Mouse (Mus musculus) heart, embryonic 11.5 days (tissue): ENCODE measurements around the gene Pou2f1. TPM values are rescaled to one million over a fixed set of nuclear protein-coding genes. Genes with fewer than 3 reads are reported as not detected.

Source experiments
- ATAC-seq: fragments of 200-750 bp; cut with Nextera tagmentation; replicated peaks from 2 replicates; pipeline ENCODE4 v1.8.0; 2017; ENCODE audit warnings: moderate library complexity; ENCODE audit not compliant: insufficient number of reproducible peaks, low FRiP score, low TSS enrichment
- H3K27ac ChIP-seq: fragments of 300-500 bp; sonication (generic); 2 replicates; pipeline ENCODE4 v1.5.1; 2014; ENCODE audit warnings: mild to moderate bottlenecking, low read depth, low read length
- H3K27me3 ChIP-seq: fragments of 300-500 bp; sonication (generic); 2 replicates; pipeline ENCODE4 v1.6.1; 2014; ENCODE audit warnings: mild to moderate bottlenecking, low read length, mixed read lengths; ENCODE audit not compliant: control insufficient read depth, insufficient read depth
- H3K36me3 ChIP-seq: fragments of 300-500 bp; sonication (generic); 2 replicates; pipeline ENCODE4 v1.6.1; 2014; ENCODE audit warnings: mild to moderate bottlenecking, low read length, moderate library complexity, mixed read lengths; ENCODE audit not compliant: control insufficient read depth, insufficient read depth
- H3K4me1 ChIP-seq: fragments of 300-500 bp; sonication (generic); 2 replicates; pipeline ENCODE4 v1.6.1; 2014; ENCODE audit warnings: low read length; ENCODE audit not compliant: control insufficient read depth, insufficient read depth
- H3K4me2 ChIP-seq: fragments of 300-500 bp; sonication (generic); 2 replicates; pipeline ENCODE4 v1.6.1; 2014; ENCODE audit warnings: mild to moderate bottlenecking, moderate library complexity
- H3K4me3 ChIP-seq: fragments of 300-500 bp; sonication (generic); 2 replicates; pipeline ENCODE4 v1.5.1; 2014; ENCODE audit warnings: low read depth, low read length
- H3K9ac ChIP-seq: fragments of 300-500 bp; sonication (generic); 2 replicates; pipeline ENCODE4 v1.6.1; 2014; ENCODE audit warnings: mild to moderate bottlenecking, low read depth, low read length, moderate library complexity
- H3K9me3 ChIP-seq: fragments of 300-500 bp; sonication (generic); replicated peaks from 2 replicates; pipeline ENCODE4 v1.6.1; 2016; ENCODE audit warnings: low read length; ENCODE audit not compliant: control insufficient read depth
- WGBS: fragments of 180-500 bp; shearing (Covaris S2); extraction: QIAGEN DNeasy Blood & Tissue Kit; methylation state at CpG from one replicate; pipeline ENCODE4 v1.1.7; 2014; ENCODE audit not compliant: insufficient replicate concordance; 5-methylcytosine and 5-hydroxymethylcytosine counted together
- polyA plus RNA-seq: library from polyadenylated mRNA; unstranded; fragments of >200 nt; fragmentation: Nextera tagmentation; extraction: Ambion mirVana; gene quantifications from 2 replicates; pipeline ENCODE4 v1.2.1, GENCODE M21; 2014

The Pou2f1 gene
- polyA plus RNA-seq, 1 experiment from 2014 or later, result 16.7 TPM

DNA sequence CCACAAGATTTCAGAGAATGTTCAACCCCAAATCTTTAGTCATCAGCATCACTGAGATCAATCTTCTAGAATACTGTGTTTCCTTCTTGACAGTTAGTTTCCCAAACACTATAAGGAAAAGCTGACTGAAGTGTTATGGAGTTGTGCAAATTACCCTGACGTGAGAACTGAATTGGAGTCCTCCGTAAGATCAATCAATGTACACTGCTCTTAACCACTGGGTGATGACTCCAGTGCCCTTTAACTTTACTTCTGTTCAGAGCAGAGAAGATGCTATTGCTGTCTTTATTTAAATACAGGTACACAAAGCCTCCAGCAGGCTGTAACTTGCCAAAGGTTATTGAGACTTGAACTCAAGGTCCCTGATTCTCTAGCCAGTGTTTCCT lies 88.1 kb downstream of the Pou2f1 start:
- no peaks in the 10 kb centered on the region for H3K27me3 ChIP-seq
- no peak overlapping the region for H3K27ac ChIP-seq
- H3K4me1 ChIP-seq, result no peaks in the 10 kb centered on the region
- WGBS, result 89% methylated on average over 2 of the region's 2 CpGs
- ATAC-seq, result no peak
- H3K4me2 ChIP-seq, result no peak overlapping the region
- peaks cover 7% of the 10 kb centered on the region for H3K36me3 ChIP-seq
- no peak overlapping the region for H3K4me3 ChIP-seq
- no peaks in the 10 kb centered on the region for H3K9me3 ChIP-seq
- no peak overlapping the region for H3K9ac ChIP-seq

DNA sequence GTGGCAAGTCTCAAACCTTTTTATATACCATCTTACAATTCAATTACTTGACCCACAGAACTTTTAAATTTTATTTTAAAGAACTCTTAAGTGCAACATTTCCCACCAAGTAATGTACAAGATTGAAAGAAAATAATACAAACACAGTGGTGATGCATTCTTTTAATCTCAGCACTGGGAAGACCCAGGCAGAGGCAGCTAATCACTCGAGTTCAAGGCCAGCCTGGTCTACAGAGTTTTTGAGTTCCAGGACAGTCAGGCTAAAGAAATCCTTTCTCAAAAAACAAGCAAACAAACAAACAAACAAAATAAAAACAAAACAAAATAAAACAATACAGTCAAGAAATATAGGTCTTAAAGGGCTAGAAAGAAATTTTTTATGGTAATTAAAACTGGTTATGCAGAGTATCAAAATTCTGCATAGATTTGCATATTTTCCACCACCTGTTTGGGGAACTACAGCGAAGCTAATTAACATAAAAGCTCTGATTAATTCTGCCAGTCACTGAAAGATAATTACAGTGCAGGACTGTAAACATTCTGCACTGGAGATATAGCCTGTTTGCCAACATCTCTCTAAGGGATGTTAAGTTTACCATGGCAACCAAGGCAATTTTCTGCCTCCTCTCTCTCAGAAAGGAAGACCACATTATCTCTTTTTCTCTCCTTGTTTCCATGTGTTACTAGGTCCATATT lies 88.6 kb downstream of the Pou2f1 start:
- WGBS, result 87% methylated on average over 2 of the region's 2 CpGs
- H3K36me3 ChIP-seq, result peaks cover 7% of the 10 kb centered on the region
- no peak overlapping the region for H3K4me3 ChIP-seq
- H3K27ac ChIP-seq, result no peak overlapping the region
- no peaks in the 10 kb centered on the region for H3K27me3 ChIP-seq
- H3K4me1 ChIP-seq, result no peaks in the 10 kb centered on the region
- no peaks in the 10 kb centered on the region for H3K9me3 ChIP-seq
- no peak for ATAC-seq
- no peak overlapping the region for H3K9ac ChIP-seq
- no peak overlapping the region for H3K4me2 ChIP-seq

DNA sequence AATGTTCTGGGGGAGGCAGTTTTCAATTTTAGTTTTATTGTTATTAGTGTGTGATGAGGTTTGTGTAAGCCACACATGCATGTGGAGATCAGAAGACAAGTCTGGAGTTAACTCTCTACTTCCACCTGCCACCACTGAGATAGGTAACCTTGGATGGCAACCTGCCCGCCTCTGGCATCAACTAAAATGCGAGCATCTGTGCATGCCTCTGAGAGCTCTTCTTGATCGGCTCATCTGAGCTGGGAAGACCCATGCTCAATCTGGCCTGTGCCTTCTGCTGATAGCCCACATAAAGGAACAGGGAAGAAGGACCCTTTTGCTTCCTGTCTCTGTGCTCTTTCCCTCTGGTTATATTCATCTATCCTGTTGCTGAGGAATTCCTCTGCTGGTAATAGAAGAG lies 93.0 kb downstream of the Pou2f1 start:
- H3K27ac ChIP-seq, result no peak overlapping the region
- H3K36me3 ChIP-seq, result peaks cover 3% of the 10 kb centered on the region; the same call in 1 of the 2 replicates
- H3K4me2 ChIP-seq, result no peak overlapping the region
- no peak for ATAC-seq
- no peaks in the 10 kb centered on the region for H3K4me1 ChIP-seq
- H3K9ac ChIP-seq, result no peak overlapping the region
- WGBS, result 81% methylated on average over 3 of the region's 3 CpGs
- H3K27me3 ChIP-seq, result no peaks in the 10 kb centered on the region
- no peaks in the 10 kb centered on the region for H3K9me3 ChIP-seq
- H3K4me3 ChIP-seq, result no peak overlapping the region

DNA sequence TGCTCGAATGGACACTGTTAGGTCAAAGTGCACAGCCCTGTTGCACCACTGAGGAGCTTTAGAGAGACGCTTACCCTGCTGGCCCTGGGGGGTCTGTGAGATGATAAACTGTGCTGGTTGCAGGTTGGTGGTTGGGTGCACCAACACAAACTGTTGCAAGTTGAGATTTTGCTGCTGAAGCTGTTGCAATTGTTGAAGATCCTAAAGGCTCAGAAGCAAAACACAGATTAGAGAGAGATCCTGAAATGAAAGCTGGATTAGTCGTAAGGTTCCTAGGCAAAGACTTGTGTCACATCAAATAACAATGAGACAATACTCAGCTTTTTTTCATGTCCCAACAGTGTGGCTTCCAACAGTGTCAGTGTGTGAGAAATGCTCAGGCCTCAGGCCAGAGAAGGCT lies 93.7 kb downstream of the Pou2f1 start:
- Histone ChIP-seq H3K4me1 (no peaks in the 10 kb centered on the region), H3K4me3 (no peak overlapping the region), H3K9me3 (no peaks in the 10 kb centered on the region), H3K36me3 (peaks cover 3% of the 10 kb centered on the region; the same call in 1 of the 2 replicates), H3K9ac (no peak overlapping the region), H3K4me2 (no peak overlapping the region), H3K27me3 (no peaks in the 10 kb centered on the region), H3K27ac (no peak overlapping the region)
- no peak for ATAC-seq
- 83% methylated on average over 3 of the region's 3 CpGs for WGBS

DNA sequence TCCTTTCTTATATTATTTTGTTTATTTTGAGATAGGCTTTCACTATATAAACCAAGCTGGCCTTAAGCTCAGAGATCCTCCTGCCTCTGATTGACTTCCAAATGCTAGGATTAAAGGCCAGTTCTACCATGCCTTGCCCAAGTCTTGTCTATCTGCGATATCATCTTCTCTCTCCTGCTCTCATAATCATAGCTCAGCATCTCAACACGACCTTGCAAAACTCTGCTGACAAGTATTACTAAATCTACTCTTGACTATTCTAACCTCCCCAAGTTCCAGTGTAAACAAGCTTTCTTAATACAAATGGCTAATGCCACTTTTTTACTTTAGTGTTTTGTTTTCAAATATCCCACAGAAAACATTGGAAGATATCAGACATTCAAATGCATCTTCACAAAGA lies 94.3 kb downstream of the Pou2f1 start:
- H3K27ac ChIP-seq, result no peak overlapping the region
- H3K4me1 ChIP-seq, result no peaks in the 10 kb centered on the region
- H3K9ac ChIP-seq, result no peak overlapping the region
- H3K4me2 ChIP-seq, result no peak overlapping the region
- ATAC-seq, result no peak
- no peaks in the 10 kb centered on the region for H3K27me3 ChIP-seq
- 92% methylated on average over 2 of the region's 2 CpGs for WGBS
- H3K4me3 ChIP-seq, result no peak overlapping the region
- peaks cover 3% of the 10 kb centered on the region; the same call in 1 of the 2 replicates for H3K36me3 ChIP-seq
- no peaks in the 10 kb centered on the region for H3K9me3 ChIP-seq

DNA sequence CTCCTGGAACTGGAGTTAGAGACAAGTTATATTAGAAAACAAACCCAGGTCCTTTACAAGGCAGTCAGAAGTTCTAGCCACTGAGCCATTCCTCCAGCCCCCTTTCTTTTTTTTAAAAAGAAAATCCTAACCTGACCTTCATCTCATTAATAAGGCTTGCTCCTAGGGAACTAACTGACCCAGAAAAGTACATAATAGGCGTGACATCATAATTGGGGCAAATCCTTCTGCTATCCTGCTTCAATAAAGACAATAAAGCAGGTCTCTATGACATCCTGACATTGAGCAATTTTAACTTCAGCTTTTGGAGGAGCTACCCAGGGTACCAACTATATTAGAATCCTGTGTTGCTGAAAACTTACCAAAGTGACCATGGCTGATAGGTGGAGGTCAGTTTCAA lies 98.9 kb downstream of the Pou2f1 start:
- no peak overlapping the region for H3K4me2 ChIP-seq
- no peak overlapping the region for H3K4me3 ChIP-seq
- no peaks in the 10 kb centered on the region for H3K9me3 ChIP-seq
- H3K4me1 ChIP-seq, result no peaks in the 10 kb centered on the region
- 90% methylated on average over 1 of the region's 1 CpGs for WGBS
- no peak overlapping the region for H3K9ac ChIP-seq
- H3K27me3 ChIP-seq, result no peaks in the 10 kb centered on the region
- H3K36me3 ChIP-seq, result peaks cover 3% of the 10 kb centered on the region; the same call in 1 of the 2 replicates
- no peak for ATAC-seq
- no peak overlapping the region for H3K27ac ChIP-seq

DNA sequence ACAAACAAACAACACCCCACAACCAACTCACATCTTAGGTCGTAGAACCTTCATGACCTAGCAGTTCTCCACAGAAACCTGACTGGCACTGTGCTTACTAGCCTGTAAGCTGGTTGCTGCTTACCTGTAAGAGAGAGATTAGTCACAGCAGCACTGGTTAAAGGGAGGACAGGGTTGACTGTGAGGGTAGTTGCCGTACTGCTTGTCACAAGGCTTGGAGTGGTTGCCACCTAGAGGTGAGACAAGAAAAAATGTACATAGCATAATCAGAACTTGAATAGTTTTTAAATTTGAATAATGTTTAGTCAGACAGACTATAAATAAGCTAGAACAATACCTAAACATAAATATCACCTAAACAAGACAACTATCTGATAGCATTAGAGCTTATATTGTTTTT lies 110.8 kb downstream of the Pou2f1 start:
- Histone ChIP-seq H3K27me3 (no peaks in the 10 kb centered on the region), H3K4me1 (no peaks in the 10 kb centered on the region), H3K4me3 (no peak overlapping the region), H3K27ac (no peak overlapping the region), H3K9ac (no peak overlapping the region), H3K9me3 (no peaks in the 10 kb centered on the region), H3K36me3 (peaks cover 15% of the 10 kb centered on the region), H3K4me2 (no peak overlapping the region)
- WGBS, result 89% methylated on average over 2 of the region's 2 CpGs
- no peak for ATAC-seq

DNA sequence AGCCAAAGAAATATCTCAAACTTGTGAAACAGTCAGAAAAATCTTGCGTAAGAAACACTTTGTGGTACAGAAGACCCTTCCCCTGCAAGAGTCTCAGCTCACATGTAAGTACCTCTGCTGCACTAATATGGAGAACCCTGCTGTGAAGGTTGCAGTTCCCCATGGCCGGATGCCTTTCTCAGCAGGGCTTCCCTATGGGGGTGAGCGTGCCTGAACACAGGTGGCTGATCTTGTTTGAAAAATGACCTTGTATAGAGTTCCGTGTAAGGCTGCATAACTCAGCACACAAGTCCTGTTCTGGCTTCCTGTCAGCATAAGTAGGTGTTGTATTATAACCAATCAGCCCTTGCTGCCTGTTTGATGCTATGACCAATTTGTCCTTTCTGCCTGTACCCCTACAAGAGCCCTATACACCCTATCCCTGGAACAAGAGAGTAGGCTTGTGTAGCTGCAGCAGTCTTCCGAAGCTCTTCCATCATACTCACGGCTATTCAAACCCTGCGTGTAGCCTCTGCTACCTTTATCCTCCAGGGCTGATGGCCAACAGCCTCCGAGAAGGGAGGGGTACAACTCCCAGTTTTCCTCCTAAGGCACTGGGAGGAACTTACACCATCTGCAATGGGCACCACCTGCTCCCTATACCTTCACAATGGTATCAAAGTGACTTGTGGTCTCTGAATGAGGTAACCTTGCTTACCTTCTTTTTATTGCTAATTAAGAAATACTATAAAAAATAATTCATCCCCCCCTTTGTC lies 120.2 kb downstream of the Pou2f1 start:
- no peaks in the 10 kb centered on the region for H3K27me3 ChIP-seq
- no peaks in the 10 kb centered on the region for H3K9me3 ChIP-seq
- H3K36me3 ChIP-seq, result peaks cover 4% of the 10 kb centered on the region
- ATAC-seq, result no peak
- no peak overlapping the region for H3K4me2 ChIP-seq
- 73% methylated on average over 8 of the region's 8 CpGs for WGBS
- H3K4me3 ChIP-seq, result no peak overlapping the region
- no peak overlapping the region for H3K9ac ChIP-seq
- H3K27ac ChIP-seq, result no peak overlapping the region
- H3K4me1 ChIP-seq, result no peaks in the 10 kb centered on the region

DNA sequence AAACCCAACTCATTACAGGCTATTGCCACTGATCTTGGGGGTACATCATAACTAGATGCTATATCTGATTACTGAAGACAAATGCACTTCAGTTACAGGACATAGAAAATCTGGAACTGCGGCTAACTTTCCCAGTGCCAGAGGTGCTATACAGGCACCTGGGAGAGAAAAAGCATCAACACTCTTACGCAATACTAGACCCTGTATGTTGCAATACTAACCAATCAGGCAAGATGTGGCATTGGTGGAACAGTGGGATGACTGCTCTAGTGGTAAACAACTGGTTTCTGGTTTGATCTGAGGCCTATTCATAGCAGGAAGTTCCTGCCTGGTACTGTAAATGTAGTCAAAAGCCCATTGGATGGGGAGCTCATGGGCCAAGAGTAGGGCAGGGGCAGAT lies 123.7 kb downstream of the Pou2f1 start:
- Histone ChIP-seq H3K27me3 (no peaks in the 10 kb centered on the region), H3K4me3 (no peak overlapping the region), H3K9ac (no peak overlapping the region), H3K4me1 (peaks cover 5% of the 10 kb centered on the region), H3K36me3 (peaks cover 6% of the 10 kb centered on the region), H3K27ac (no peak overlapping the region), H3K4me2 (no peak overlapping the region), H3K9me3 (no peaks in the 10 kb centered on the region)
- WGBS, result 96% methylated on average over 2 of the region's 2 CpGs
- no peak for ATAC-seq
